Mouse (Mus musculus) embryonic facial prominence, embryonic 10.5 days (tissue): ENCODE data around the gene Uqcc1. TPM values are rescaled to one million over a fixed set of nuclear protein-coding genes. Genes with fewer than 3 reads are reported as not detected.

Experiments used
- DNase-seq: peaks from one replicate; pipeline ENCODE4 v3.0.0-alpha.2; 2017; ENCODE audit warnings: low spot score
- H3K27ac ChIP-seq: fragments of 300-500 bp; sonication (generic); replicated peaks from 2 replicates; pipeline ENCODE4 v1.5.1; 2016; ENCODE audit warnings: mild to moderate bottlenecking
- H3K27me3 ChIP-seq: fragments of 300-500 bp; sonication (generic); replicated peaks from 2 replicates; pipeline ENCODE4 v1.6.1; 2016; ENCODE audit warnings: low read depth, mild to moderate bottlenecking; ENCODE audit not compliant: poor library complexity, severe bottlenecking
- H3K36me3 ChIP-seq: fragments of 300-500 bp; sonication (generic); replicated peaks from 2 replicates; pipeline ENCODE4 v1.6.1; 2016; ENCODE audit warnings: mild to moderate bottlenecking, moderate library complexity
- H3K4me1 ChIP-seq: fragments of 300-500 bp; sonication (generic); 2 replicates; pipeline ENCODE4 v1.6.1; 2016
- H3K4me3 ChIP-seq: fragments of 300-500 bp; sonication (generic); 2 replicates; pipeline ENCODE4 v1.5.1; 2016; ENCODE audit warnings: mild to moderate bottlenecking, moderate library complexity
- H3K9me3 ChIP-seq: fragments of 300-500 bp; sonication (generic); 2 replicates; pipeline ENCODE4 v1.6.1; 2016; ENCODE audit warnings: mild to moderate bottlenecking
- WGBS: fragments of 180-500 bp; shearing (Covaris S2); methylation state at CpG from one replicate; pipeline ENCODE4 v1.1.7; 2016; 5-methylcytosine and 5-hydroxymethylcytosine counted together
- polyA plus RNA-seq: library from polyadenylated mRNA; unstranded; fragments of >200 nt; fragmentation: Nextera tagmentation; extraction: Ambion mirVana; gene quantifications from 2 replicates; pipeline ENCODE4 v1.2.1, GENCODE M21; 2016

Gene Uqcc1
- polyA plus RNA-seq: 74.2 and 82.8 TPM in 2 replicates

DNA sequence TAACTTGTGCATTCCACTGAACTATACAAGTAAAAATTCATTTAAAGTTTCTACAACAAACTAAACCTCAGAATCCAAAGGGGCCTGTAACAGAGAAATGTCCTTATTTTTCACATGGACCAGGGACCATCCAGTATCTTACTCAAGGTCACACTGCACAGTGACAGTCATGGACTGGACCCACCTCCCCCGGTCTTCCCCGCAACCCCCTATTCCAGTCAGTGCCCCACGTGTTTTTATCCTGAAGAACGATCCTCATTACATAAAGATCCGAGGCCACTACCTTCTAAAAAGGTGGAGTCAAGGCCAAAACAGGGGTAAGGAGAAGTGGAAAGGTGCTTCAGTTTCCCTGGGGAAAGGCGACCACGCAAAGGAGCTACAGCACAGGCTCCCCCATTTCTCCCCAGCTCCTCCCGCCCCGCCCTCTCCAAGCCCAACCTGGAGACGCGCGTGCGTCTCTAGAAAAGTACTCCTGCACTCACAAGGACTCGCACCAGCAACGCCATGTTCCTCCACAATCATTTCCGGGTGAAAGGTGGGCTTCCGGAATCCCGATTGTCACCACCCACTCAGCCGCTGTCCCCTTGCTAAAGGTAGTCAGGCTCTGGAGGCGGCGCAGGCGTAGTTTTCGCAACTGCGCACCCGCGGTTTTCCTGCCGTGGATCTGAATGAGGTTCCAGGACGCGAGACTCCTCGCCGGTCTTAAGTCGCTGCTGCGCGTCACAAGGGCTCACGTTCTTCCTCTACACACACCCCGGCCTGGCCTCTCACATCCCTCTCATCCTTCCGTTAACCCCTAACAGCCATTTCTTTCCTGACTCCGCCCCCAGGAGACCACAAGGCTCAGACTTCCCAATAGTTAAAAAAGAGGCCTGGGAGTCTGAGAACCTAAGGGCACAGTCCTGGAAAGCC is at the start of gene Uqcc1:
Gene Uqcc1, minus strand, starts transcription at position 780 of the 912 bp plus-strand sequence.
- under 1% methylated on average over 38 of the region's 38 CpGs for WGBS
- Histone ChIP-seq H3K4me1 (peaks cover 18% of the 10 kb centered on the region), H3K36me3 (peaks cover 10% of the 10 kb centered on the region), H3K27ac (peak within 1 kb of the TSS; percentile 92), H3K27me3 (no peaks in the 10 kb centered on the region), H3K9me3 (no peaks in the 10 kb centered on the region), H3K4me3 (peak within 1 kb of the TSS; percentile 87)
- peak; percentile 92 for DNase-seq

DNA sequence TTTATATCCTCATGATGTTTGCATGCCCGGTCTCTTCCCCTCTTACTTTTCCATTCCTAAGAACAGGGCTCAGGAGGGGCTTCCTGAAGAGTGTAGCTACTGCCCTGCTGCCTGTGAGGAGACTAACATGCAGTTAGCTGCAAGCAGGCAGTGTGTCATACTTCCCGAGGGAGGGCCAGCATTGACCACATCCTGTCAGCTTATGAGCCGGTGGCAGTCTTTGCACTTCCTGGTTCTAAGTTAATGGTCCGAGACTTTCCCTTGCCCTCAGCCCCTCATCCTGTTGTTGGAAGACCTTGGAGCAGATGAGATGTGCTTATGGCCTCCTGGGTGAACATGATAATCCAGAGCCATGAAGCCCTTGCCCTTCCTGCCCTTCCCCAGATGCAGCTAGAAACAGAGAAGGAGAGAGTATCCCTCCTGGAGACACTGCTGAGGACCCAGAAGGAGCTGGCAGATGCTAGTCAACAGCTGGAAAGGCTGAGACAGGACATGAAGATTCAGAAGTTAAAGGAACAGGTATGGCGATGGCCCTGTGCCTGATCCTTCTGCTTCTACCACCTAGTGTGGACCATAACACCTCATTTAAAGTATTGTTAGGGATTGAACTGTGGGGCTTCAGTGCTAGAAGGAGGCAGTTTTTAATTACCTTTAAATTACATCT is 49.4 kb upstream of the Uqcc1 start:
- no peaks in the 10 kb centered on the region for H3K27me3 ChIP-seq
- DNase-seq: no peak
- 83% methylated on average over 5 of the region's 5 CpGs for WGBS
- H3K4me3 ChIP-seq: no peak overlapping the region
- H3K4me1 ChIP-seq: no peaks in the 10 kb centered on the region
- no peak overlapping the region for H3K27ac ChIP-seq
- no peaks in the 10 kb centered on the region for H3K9me3 ChIP-seq
- H3K36me3 ChIP-seq: peaks cover 100% of the 10 kb centered on the region

DNA sequence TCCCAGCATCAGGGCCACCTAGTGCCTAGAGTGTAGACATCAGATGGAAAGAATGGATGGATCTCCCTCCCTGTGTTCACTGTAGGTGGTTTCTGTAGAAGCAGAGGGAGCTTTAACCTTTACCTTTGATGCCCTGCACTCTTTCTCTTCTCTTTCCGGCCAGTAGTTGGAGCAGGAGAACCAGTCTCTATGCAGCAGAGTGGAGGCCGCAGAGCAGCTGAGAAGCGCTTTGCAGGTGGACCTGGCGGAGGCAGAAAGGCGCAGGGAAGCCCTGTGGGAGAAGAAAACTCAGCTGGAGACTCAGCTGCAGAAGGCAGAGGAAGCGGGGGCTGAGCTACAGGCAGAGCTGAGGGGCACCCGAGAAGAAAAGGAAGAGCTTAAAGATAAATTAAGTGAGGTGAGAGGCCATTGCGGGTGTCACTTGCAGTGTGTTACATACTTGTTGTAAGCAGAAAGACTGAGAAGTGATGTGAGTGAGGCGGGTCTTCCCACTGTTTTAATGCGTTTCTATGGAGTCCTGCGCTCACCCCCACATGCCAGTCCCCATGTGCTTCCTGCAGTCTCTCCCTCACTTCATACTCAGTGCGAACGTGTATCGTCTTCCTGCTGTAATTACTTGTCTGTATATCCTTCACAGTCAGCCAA is 44.1 kb upstream of the Uqcc1 start:
- 81% methylated on average over 14 of the region's 14 CpGs for WGBS

DNA sequence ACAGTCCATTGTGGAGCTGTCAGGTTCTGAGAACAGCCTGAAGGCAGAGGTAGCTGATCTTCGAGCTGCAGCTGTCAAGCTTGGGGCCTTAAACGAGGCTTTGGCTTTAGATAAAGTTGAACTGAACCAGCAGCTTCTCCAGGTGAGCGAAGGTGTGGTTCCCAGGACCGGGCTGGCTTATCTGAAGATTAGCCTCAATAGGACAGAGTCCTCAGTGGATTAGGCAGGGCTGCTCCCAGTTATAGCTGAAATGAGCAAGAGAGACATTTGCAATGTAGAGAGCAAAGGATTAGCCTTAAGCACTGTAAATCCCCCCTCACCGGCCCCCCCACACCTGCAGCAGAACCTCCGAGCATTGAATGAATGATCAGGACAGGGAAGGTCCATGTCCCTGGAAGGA is 43.2 kb upstream of the Uqcc1 start:
- Histone ChIP-seq H3K27me3 (no peaks in the 10 kb centered on the region), H3K4me3 (no peak overlapping the region), H3K36me3 (peaks cover 96% of the 10 kb centered on the region), H3K27ac (no peak overlapping the region), H3K9me3 (no peaks in the 10 kb centered on the region), H3K4me1 (no peaks in the 10 kb centered on the region)
- WGBS: 89% methylated on average over 6 of the region's 6 CpGs
- no peak for DNase-seq

More for the DNA sequence above, 44.1 kb upstream of the Uqcc1 start:
- Histone ChIP-seq H3K4me3 (no peak overlapping the region), H3K4me1 (no peaks in the 10 kb centered on the region), H3K27ac (no peak overlapping the region), H3K9me3 (no peaks in the 10 kb centered on the region), H3K27me3 (no peaks in the 10 kb centered on the region), H3K36me3 (peaks cover 96% of the 10 kb centered on the region)
- no peak for DNase-seq

DNA sequence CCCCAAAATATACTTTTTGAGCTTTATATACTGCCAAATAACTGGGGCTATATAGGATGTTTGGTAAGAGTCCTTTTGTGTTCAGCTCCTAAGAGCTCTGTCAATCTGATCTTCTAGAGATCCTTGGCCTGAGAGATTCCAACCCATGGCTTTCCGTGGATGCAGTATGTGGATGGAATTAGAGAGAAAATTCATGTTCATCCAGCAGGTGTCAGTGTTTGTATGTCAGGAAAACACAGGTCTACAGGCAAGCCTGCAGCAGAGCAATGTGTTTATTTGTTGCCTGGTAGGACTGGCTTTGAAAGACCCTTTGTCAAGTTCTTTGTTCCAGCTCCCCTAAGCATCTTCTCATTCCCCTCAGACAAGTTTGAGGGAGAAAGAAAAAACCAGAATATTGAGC is 32.9 kb upstream of the Uqcc1 start:
- Histone ChIP-seq H3K4me3 (no peak overlapping the region), H3K4me1 (no peaks in the 10 kb centered on the region), H3K36me3 (peaks cover 87% of the 10 kb centered on the region), H3K27ac (no peak overlapping the region), H3K27me3 (no peaks in the 10 kb centered on the region), H3K9me3 (no peaks in the 10 kb centered on the region)
- WGBS: 63% methylated on average over 1 of the region's 1 CpGs
- no peak for DNase-seq

DNA sequence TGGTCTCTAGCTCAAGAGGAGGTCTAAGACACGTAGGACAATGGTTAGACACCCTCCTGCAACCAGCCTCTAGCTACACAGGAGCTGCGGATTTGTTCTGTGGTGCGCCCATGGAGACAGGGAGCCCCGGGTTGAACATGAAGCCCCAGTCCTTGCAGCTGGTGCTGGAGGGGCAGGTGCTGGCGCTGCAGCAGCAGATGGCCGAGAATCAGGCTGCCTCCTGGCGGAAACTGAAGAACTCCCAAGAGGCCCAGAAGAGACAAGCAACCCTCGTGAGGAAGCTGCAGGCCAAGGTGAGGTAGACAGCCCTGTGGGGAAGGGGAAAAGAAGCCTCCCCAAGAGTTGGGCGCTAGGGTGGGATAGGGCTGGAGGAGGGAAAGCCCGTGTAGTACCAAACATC is 31.8 kb upstream of the Uqcc1 start:
- Histone ChIP-seq H3K27me3 (no peaks in the 10 kb centered on the region), H3K4me3 (no peak overlapping the region), H3K27ac (no peak overlapping the region), H3K36me3 (peaks cover 76% of the 10 kb centered on the region), H3K9me3 (no peaks in the 10 kb centered on the region), H3K4me1 (peaks cover 9% of the 10 kb centered on the region)
- DNase-seq: no peak
- 79% methylated on average over 10 of the region's 10 CpGs for WGBS

DNA sequence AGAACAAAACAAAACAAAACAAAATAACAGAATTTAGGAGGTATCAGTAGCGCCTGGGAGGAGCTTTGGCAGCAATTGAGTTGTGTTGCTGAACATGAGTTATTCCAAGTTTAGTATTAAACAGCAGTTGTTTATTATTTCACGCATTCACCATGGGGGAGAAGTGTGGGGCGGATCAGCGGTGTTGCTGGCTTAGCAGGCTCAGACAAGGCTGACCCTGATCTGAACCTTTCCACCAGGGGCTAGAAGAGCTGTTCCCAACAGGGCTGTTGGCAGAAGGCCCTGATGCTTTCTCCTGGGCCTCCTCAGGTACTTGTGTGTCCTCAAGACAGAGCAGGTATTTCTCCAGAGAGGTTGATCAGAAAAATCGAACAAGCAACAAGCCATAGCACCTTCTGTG is 29.9 kb upstream of the Uqcc1 start:
- Histone ChIP-seq H3K4me1 (peaks cover 13% of the 10 kb centered on the region), H3K36me3 (peaks cover 57% of the 10 kb centered on the region), H3K9me3 (no peaks in the 10 kb centered on the region), H3K27me3 (no peaks in the 10 kb centered on the region), H3K27ac (no peak overlapping the region), H3K4me3 (no peak overlapping the region)
- no peak for DNase-seq
- 89% methylated on average over 5 of the region's 5 CpGs for WGBS

DNA sequence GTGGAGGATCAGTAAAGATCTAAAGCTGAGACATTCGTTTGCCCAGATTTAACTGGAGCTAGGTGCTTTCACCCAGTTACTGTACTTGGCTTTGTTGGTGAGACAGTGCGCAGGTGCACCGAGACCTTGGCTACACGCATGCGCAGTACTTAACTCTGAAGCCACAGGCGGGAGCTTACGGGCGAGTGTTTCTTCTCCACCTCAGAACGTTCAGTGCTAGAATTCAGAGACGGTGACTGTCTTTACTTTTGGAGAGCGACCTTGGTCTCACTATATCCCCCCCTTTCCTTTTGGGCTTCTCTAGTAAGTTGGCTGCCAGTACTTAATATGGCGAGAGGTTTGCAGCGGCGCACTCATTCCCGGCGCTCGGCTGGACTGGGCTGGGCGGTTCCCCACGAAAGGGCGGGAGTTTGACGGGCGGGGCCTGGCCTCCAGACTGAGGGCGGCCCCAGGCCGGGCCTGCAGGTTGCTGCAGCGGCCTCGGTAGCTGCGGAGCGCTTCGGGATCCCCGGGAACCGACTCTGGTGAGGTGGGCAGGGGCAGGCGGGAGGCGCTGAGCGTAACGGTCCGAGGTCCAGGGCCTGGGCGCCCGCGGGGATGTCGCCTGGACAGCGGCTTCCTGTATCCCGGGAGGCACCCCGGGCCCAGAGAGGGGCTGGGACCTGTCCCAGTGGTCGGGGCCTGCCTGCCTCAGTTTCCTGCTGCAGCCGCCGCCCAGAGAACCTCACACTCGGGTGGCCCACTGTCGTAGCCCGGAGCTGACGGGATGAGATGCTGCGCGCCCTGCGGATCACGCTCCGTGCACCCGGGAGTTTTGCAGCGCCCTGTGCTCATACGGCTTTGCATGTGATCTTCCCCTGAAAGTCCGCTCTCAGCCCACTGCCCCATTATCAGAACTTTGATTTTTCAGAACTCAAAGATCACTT is 26.3 kb upstream of the Uqcc1 start, which contains the start of gene Cep250:
Gene Cep250, plus strand, starts transcription at position 325 of the 926 bp plus-strand sequence.
- Histone ChIP-seq H3K4me3 (peak within 1 kb of the TSS; percentile 92), H3K27me3 (peaks cover 8% of the 10 kb centered on the region; the same call in 1 of the 2 replicates), H3K4me1 (peaks cover 13% of the 10 kb centered on the region), H3K9me3 (no peaks in the 10 kb centered on the region), H3K36me3 (peaks cover 22% of the 10 kb centered on the region), H3K27ac (peak within 1 kb of the TSS; percentile 98)
- WGBS: under 1% methylated on average over 59 of the region's 59 CpGs
- DNase-seq: peak; percentile 94

DNA sequence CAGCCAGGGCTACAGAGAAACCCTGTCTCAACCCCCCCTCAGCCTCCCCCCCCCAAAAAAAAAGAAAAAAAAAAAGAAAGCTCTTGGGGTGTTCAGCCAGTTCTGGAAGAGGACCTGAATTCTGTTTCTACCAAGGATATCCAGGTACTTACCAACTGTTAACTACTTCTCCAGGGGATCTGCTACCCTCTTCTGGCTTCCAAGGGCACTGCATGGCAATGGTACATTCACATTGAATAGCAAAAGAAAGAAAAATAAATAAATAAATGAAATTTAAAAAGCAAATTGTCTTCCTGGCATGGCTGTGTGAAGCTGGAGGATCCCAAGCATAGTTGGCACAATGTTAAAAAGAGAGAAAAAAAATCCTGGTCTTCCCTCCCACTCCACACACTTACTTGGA is 21.9 kb upstream of the Uqcc1 start:
- H3K27me3 ChIP-seq: peaks cover 20% of the 10 kb centered on the region
- no peaks in the 10 kb centered on the region for H3K9me3 ChIP-seq
- DNase-seq: peak; percentile 55
- H3K4me3 ChIP-seq: no peak overlapping the region
- peaks cover 24% of the 10 kb centered on the region for H3K4me1 ChIP-seq
- no peaks in the 10 kb centered on the region for H3K36me3 ChIP-seq
- no peak overlapping the region for H3K27ac ChIP-seq

DNA sequence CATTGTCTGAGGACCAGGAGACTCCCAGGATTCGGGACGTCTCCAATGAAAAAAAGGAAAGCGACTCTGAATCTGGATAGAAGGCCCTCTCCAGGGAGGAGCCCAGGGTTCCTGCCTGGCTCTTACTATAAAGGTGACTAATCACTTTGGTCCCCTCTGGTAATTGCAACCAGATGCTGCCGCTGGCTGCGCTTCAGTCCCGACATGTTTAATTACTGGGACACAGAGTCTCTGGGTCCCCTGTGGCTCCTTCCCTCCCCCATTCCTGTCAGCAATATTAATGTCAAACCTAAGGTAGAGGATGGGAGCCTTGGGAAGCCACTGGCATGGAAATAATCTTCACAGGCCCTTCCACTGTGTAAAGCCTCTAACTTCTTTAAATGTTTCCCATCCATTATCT is 19.3 kb upstream of the Uqcc1 start:
- DNase-seq: peak; percentile 73
- H3K36me3 ChIP-seq: no peaks in the 10 kb centered on the region
- 15% methylated on average over 6 of the region's 6 CpGs for WGBS
- H3K27me3 ChIP-seq: peaks cover 27% of the 10 kb centered on the region
- H3K4me1 ChIP-seq: peaks cover 46% of the 10 kb centered on the region
- H3K27ac ChIP-seq: 0 out of 2 replicates have a peak overlapping the region, but pooled peaks have one; percentile 31
- H3K4me3 ChIP-seq: peak overlapping the region; percentile 11; the same call in 1 of the 2 replicates
- H3K9me3 ChIP-seq: no peaks in the 10 kb centered on the region

DNA sequence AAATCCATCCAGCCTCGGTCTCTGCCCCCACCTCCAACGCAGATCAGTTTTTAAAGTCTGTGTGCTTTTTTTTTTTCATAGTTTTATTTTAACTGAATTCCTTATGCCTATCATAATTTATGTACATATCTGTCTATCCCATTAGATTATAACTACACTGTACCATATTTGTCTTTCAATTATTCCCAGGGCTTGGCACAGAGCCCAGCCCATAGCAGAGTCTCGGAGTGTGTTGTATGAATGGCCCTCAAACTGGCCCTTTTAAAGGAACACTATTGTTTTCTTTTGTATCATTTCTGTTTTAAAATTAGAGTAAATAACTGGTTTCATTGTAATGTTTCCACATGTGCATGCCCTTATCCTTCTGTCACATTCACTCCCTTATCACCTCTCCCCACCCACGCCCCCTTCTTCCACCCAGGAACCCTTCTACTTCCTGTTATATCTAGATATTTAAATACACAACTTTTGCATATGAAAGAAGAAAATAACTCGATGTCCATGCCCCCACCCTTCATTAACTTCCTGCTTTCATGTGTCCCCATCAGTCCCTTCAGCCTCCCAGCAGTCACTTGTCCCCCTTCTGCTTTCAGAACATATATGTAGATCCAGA is 17.4 kb upstream of the Uqcc1 start:
- H3K4me1 ChIP-seq: peaks cover 63% of the 10 kb centered on the region
- no peak overlapping the region for H3K4me3 ChIP-seq
- peaks cover 25% of the 10 kb centered on the region for H3K27me3 ChIP-seq
- 81% methylated on average over 5 of the region's 5 CpGs for WGBS
- no peak overlapping the region for H3K27ac ChIP-seq
- DNase-seq: no peak
- H3K36me3 ChIP-seq: no peaks in the 10 kb centered on the region
- H3K9me3 ChIP-seq: no peaks in the 10 kb centered on the region
